Mouse (Mus musculus): ENCODE data around the gene Ccs. TPM values are rescaled to one million over a fixed set of nuclear protein-coding genes. Genes with fewer than 3 reads are reported as not detected.

Ccs gene
- polyA plus RNA-seq, 1 experiment from 2014 or later = 63.9 TPM

DNA sequence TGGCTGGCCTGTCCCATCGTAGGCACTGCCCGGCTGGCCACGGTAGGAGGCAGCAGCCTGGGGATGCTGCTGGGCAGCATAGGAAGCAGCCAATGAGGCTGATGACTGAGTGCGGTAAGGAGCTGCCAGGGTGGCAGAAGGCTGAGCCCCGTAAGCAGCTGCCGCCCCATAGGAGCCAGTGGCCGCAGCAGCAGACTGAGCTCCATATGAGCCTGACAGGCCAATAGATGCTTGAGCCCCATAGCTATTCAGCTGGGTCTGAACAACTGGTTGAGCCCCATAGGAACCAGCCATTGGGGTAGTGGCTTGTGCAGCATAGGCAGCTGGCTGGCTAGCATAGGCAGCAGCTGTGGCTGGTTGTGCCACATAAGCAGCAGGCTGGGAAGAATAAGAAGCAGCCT, 36.4 kb downstream of the Ccs start:
- ATAC-seq (ENCODE audit: insufficient number of reproducible peaks, low FRiP score, low TSS enrichment, low read depth) = peak; percentile 4; the same call in 1 of the 2 replicates
- no peaks in the 10 kb centered on the region for H3K27me3 ChIP-seq
- WGBS = 97% methylated on average over 7 of the region's 7 CpGs
- no peak overlapping the region for H3K4me2 ChIP-seq
- H3K9me3 ChIP-seq = no peaks in the 10 kb centered on the region
- no peak overlapping the region for H3K4me3 ChIP-seq
- peaks cover 7% of the 10 kb centered on the region for H3K4me1 ChIP-seq
- H3K27ac ChIP-seq = no peak overlapping the region
- H3K9ac ChIP-seq = no peak overlapping the region
- peaks cover 61% of the 10 kb centered on the region for H3K36me3 ChIP-seq

GRCm38 (mm10) chr19:4799083-4799482, 40.0 kb downstream of the Ccs start:
- H3K4me3 ChIP-seq = no peak overlapping the region
- peaks cover 70% of the 10 kb centered on the region for H3K36me3 ChIP-seq
- H3K27me3 ChIP-seq = no peaks in the 10 kb centered on the region
- no peak overlapping the region for H3K4me2 ChIP-seq
- H3K27ac ChIP-seq = no peak overlapping the region
- H3K4me1 ChIP-seq = peaks cover 14% of the 10 kb centered on the region
- H3K9me3 ChIP-seq = no peaks in the 10 kb centered on the region
- H3K9ac ChIP-seq = no peak overlapping the region
- 94% methylated on average over 5 of the region's 5 CpGs for WGBS
- ATAC-seq (ENCODE audit: insufficient number of reproducible peaks, low FRiP score, low TSS enrichment, low read depth) = no peak

DNA sequence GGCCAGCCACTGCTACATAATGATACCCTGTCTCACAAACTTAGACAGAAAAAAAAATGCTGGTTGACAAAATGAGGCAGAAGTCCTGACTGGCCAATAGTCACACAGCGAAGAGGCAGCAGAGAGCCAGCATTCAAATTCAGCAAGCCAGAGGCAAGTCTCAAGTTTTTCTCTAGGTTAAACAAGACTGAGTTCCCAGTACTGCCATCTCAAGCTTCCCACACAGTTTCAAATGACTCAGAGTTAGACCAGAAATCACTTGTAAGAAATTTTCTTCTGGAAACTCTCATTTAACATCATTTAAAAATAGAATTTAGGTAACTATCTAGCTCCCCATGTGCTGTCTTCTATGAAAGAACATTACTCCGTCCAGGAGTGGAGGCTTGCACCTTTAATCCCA, 41.3 kb downstream of the Ccs start:
- 96% methylated on average over 2 of the region's 2 CpGs for WGBS
- no peak overlapping the region for H3K9ac ChIP-seq
- no peak for ATAC-seq (ENCODE audit: insufficient number of reproducible peaks, low FRiP score, low TSS enrichment, low read depth)
- no peaks in the 10 kb centered on the region for H3K9me3 ChIP-seq
- H3K4me2 ChIP-seq = no peak overlapping the region
- H3K4me3 ChIP-seq = no peak overlapping the region
- H3K36me3 ChIP-seq = peaks cover 58% of the 10 kb centered on the region
- no peak overlapping the region for H3K27ac ChIP-seq
- H3K4me1 ChIP-seq = peaks cover 9% of the 10 kb centered on the region; the same call in 1 of the 2 replicates
- H3K27me3 ChIP-seq = no peaks in the 10 kb centered on the region

GRCm38 (mm10) chr19:4795929-4796328, 43.2 kb downstream of the Ccs start:
- Histone ChIP-seq H3K9ac (no peak overlapping the region), H3K9me3 (no peaks in the 10 kb centered on the region), H3K4me3 (no peak overlapping the region), H3K4me2 (no peak overlapping the region), H3K4me1 (peaks cover 24% of the 10 kb centered on the region), H3K36me3 (peaks cover 50% of the 10 kb centered on the region), H3K27me3 (no peaks in the 10 kb centered on the region), H3K27ac (no peak overlapping the region)
- 50% methylated on average over 1 of the region's 1 CpGs for WGBS
- ATAC-seq (ENCODE audit: insufficient number of reproducible peaks, low FRiP score, low TSS enrichment, low read depth) = no peak

DNA sequence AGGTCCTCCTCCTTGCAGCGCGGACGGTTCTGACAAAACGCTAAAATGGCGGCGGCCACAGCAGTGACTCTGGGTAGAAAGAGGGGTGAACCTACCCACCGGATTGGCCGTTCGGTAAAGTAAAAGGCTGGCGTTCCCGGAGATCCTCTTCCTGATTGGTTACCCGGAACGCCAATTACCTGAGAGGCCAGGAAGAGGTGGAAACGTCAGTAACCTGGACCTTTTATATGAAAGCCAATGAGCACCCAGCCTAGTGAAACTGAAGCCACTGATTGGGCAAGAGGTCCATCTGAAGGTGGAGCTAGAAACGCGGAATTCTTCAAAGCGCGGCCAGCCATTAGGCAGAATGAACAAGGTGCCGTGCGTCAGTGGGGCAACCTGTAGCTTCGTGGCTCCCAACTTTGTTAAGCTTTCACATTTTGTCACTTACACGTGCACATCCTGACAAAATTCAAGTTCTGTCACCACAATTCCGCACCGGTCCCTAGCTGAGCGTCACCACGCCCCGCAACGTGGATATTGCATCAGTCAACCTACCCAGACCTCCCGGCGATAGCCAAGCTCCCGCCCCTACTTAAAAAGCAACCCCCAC, 45.2 kb downstream of the Ccs start, which contains the start of gene Rbm4:
Rbm4 (minus strand) TSS at position 71 of the 592 bp plus-strand sequence.
- no peaks in the 10 kb centered on the region for H3K9me3 ChIP-seq
- H3K27ac ChIP-seq = peak within 1 kb of the TSS; percentile 86
- peak within 1 kb of the TSS; percentile 57 for H3K9ac ChIP-seq
- H3K36me3 ChIP-seq = peaks cover 44% of the 10 kb centered on the region
- peak within 1 kb of the TSS; percentile 74 for H3K4me3 ChIP-seq
- under 1% methylated on average over 31 of the region's 31 CpGs for WGBS
- H3K4me2 ChIP-seq = peak within 1 kb of the TSS; percentile 69
- no peaks in the 10 kb centered on the region for H3K27me3 ChIP-seq
- peaks cover 36% of the 10 kb centered on the region for H3K4me1 ChIP-seq
- peak; percentile 97 for ATAC-seq (ENCODE audit: insufficient number of reproducible peaks, low FRiP score, low TSS enrichment, low read depth)

- Histone ChIP-seq H3K36me3 (peaks cover 43% of the 10 kb centered on the region), H3K9ac (peak overlapping the region; percentile 57), H3K4me2 (peak overlapping the region; percentile 54), H3K4me3 (peak overlapping the region; percentile 74), H3K27ac (peak overlapping the region; percentile 86), H3K27me3 (no peaks in the 10 kb centered on the region), H3K9me3 (no peaks in the 10 kb centered on the region), H3K4me1 (peaks cover 36% of the 10 kb centered on the region)
- WGBS = under 1% methylated on average over 16 of the region's 16 CpGs
- ATAC-seq (ENCODE audit: insufficient number of reproducible peaks, low FRiP score, low TSS enrichment, low read depth) = 0 out of 2 replicates have a peak, but pooled peaks have one; percentile 3
Observed at GRCm38 (mm10) chr19:4793281-4793830, 45.8 kb downstream of the Ccs start.

- Histone ChIP-seq H3K9me3 (no peaks in the 10 kb centered on the region), H3K9ac (no peak overlapping the region), H3K4me2 (no peak overlapping the region), H3K4me3 (no peak overlapping the region), H3K27me3 (no peaks in the 10 kb centered on the region), H3K4me1 (peaks cover 22% of the 10 kb centered on the region), H3K36me3 (peaks cover 79% of the 10 kb centered on the region), H3K27ac (no peak overlapping the region)
- no peak for ATAC-seq (ENCODE audit: insufficient number of reproducible peaks, low FRiP score, low TSS enrichment, low read depth)
- 88% methylated on average over 2 of the region's 2 CpGs for WGBS
Observed at GRCm38 (mm10) chr19:4786313-4786712, 52.8 kb downstream of the Ccs start.

DNA sequence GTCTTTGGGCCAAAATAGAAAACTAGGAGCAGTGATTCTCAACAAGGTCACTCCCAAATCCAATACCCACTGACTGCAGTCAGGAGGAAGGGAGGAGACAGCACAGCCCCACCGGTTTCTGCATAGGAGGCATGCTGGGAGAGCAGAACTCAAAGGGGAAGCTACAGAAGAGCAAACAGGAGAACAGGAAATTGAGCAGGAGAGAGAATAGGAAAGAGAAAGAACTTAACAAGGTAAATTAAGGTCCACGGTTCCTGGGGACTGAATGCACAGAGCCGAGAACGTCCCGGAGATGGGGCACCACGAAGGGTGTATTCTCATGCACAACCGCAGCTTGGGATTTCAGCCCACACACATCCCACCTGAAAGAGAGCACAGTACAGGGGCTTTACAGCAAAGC, 53.9 kb downstream of the Ccs start:
- no peak overlapping the region for H3K27ac ChIP-seq
- WGBS = 88% methylated on average over 7 of the region's 7 CpGs
- no peaks in the 10 kb centered on the region for H3K27me3 ChIP-seq
- no peak overlapping the region for H3K4me3 ChIP-seq
- H3K9me3 ChIP-seq = no peaks in the 10 kb centered on the region
- peaks cover 11% of the 10 kb centered on the region for H3K4me1 ChIP-seq
- no peak overlapping the region for H3K9ac ChIP-seq
- no peak for ATAC-seq (ENCODE audit: insufficient number of reproducible peaks, low FRiP score, low TSS enrichment, low read depth)
- H3K4me2 ChIP-seq = no peak overlapping the region
- H3K36me3 ChIP-seq = peaks cover 75% of the 10 kb centered on the region

GRCm38 (mm10) chr19:4782891-4783290, 56.2 kb downstream of the Ccs start:
- 89% methylated on average over 2 of the region's 2 CpGs for WGBS
- Histone ChIP-seq H3K36me3 (peaks cover 71% of the 10 kb centered on the region), H3K4me2 (no peak overlapping the region), H3K9ac (no peak overlapping the region), H3K27me3 (no peaks in the 10 kb centered on the region), H3K27ac (no peak overlapping the region), H3K4me3 (no peak overlapping the region), H3K4me1 (peaks cover 7% of the 10 kb centered on the region), H3K9me3 (no peaks in the 10 kb centered on the region)
- ATAC-seq (ENCODE audit: insufficient number of reproducible peaks, low FRiP score, low TSS enrichment, low read depth) = no peak

Other genes with a start within 250 kb of the Ccs start
- gene Lrfn4, start 223.7 kb downstream of the Ccs start, polyA plus RNA-seq (2015; fragmentation: Nextera tagmentation; extraction: Ambion mirVana) = 3.3 and 5.3 TPM in 2 replicates
- gene Rce1, start 213.7 kb downstream of the Ccs start, polyA plus RNA-seq (2015; fragmentation: Nextera tagmentation; extraction: Ambion mirVana) = 63.9 and 64.8 TPM in 2 replicates
- 2.9 and 4.0 TPM in 2 replicates for gene Gm960, start 140.7 kb downstream of the Ccs start, polyA plus RNA-seq (2015; fragmentation: Nextera tagmentation; extraction: Ambion mirVana)
- 5.5 TPM in 2 replicates for gene Sptbn2, start 128.2 kb downstream of the Ccs start, polyA plus RNA-seq (2015; fragmentation: Nextera tagmentation; extraction: Ambion mirVana)
- 56.3 and 56.9 TPM in 2 replicates for gene Rbm4b, start 82.8 kb downstream of the Ccs start, polyA plus RNA-seq (2015; fragmentation: Nextera tagmentation; extraction: Ambion mirVana)
- 60.3 and 63.0 TPM in 2 replicates for gene Rbm4, start 45.4 kb downstream of the Ccs start, polyA plus RNA-seq (2015; fragmentation: Nextera tagmentation; extraction: Ambion mirVana)
- gene Gm21992, start 27.7 kb downstream of the Ccs start, polyA plus RNA-seq (2015; fragmentation: Nextera tagmentation; extraction: Ambion mirVana) = 31.2 and 31.5 TPM in 2 replicates
- gene Rbm14, start 27.7 kb downstream of the Ccs start, polyA plus RNA-seq (2015; fragmentation: Nextera tagmentation; extraction: Ambion mirVana) = 70.3 and 70.7 TPM in 2 replicates
- 0.16 TPM in 1 of 2 replicates, not detected in the other for gene Ccdc87, start within 50 bp of the Ccs start, polyA plus RNA-seq (2015; fragmentation: Nextera tagmentation; extraction: Ambion mirVana)
- 48.6 and 49.4 TPM in 2 replicates for gene Ctsf, start 15.8 kb upstream of the Ccs start, polyA plus RNA-seq (2015; fragmentation: Nextera tagmentation; extraction: Ambion mirVana)
- 9.5 and 14.1 TPM in 2 replicates for gene Actn3, start 38.6 kb upstream of the Ccs start, polyA plus RNA-seq (2015; fragmentation: Nextera tagmentation; extraction: Ambion mirVana)
- gene Zdhhc24, start 39.3 kb upstream of the Ccs start, polyA plus RNA-seq (2015; fragmentation: Nextera tagmentation; extraction: Ambion mirVana) = 9.9 and 11.4 TPM in 2 replicates
- 3.0 and 3.3 TPM in 2 replicates for gene Bbs1, start 67.3 kb upstream of the Ccs start, polyA plus RNA-seq (2015; fragmentation: Nextera tagmentation; extraction: Ambion mirVana)
- 127 and 135 TPM in 2 replicates for gene Dpp3, start 89.0 kb upstream of the Ccs start, polyA plus RNA-seq (2015; fragmentation: Nextera tagmentation; extraction: Ambion mirVana)
- gene Peli3, start 103.8 kb upstream of the Ccs start, polyA plus RNA-seq (2015; fragmentation: Nextera tagmentation; extraction: Ambion mirVana) = 2.6 and 4.0 TPM in 2 replicates
- gene Mrpl11, start 122.8 kb upstream of the Ccs start, polyA plus RNA-seq (2015; fragmentation: Nextera tagmentation; extraction: Ambion mirVana) = 80.5 and 83.4 TPM in 2 replicates
- not detected in 2 replicates for gene Npas4, start 151.0 kb upstream of the Ccs start, polyA plus RNA-seq (2015; fragmentation: Nextera tagmentation; extraction: Ambion mirVana)
- 4.4 and 5.2 TPM in 2 replicates for gene Slc29a2, start 184.5 kb upstream of the Ccs start, polyA plus RNA-seq (2015; fragmentation: Nextera tagmentation; extraction: Ambion mirVana)
- gene B4gat1, start 199.5 kb upstream of the Ccs start, polyA plus RNA-seq (2015; fragmentation: Nextera tagmentation; extraction: Ambion mirVana) = 45.1 and 47.9 TPM in 2 replicates
- gene AC124502.3, start 199.6 kb upstream of the Ccs start, polyA plus RNA-seq (2015; fragmentation: Nextera tagmentation; extraction: Ambion mirVana) = 2.5 and 3.0 TPM in 2 replicates
- 41.6 and 42.4 TPM in 2 replicates for gene Brms1, start 202.0 kb upstream of the Ccs start, polyA plus RNA-seq (2015; fragmentation: Nextera tagmentation; extraction: Ambion mirVana)
- 2.6 and 3.2 TPM in 2 replicates for gene Rin1, start 211.1 kb upstream of the Ccs start, polyA plus RNA-seq (2015; fragmentation: Nextera tagmentation; extraction: Ambion mirVana)
- gene Cd248, start 228.7 kb upstream of the Ccs start, polyA plus RNA-seq (2015; fragmentation: Nextera tagmentation; extraction: Ambion mirVana) = 95.9 and 117 TPM in 2 replicates
- gene Tmem151a, start 246.2 kb upstream of the Ccs start, polyA plus RNA-seq (2015; fragmentation: Nextera tagmentation; extraction: Ambion mirVana) = 1.0 and 2.2 TPM in 2 replicates
- 126 and 140 TPM in 2 replicates for gene Yif1a, start 249.2 kb upstream of the Ccs start, polyA plus RNA-seq (2015; fragmentation: Nextera tagmentation; extraction: Ambion mirVana)